Mouse (Mus musculus) midbrain, embryonic 12.5 days (tissue): ENCODE results near the gene Tm9sf2. TPM values are rescaled to one million over a fixed set of nuclear protein-coding genes. Genes with fewer than 3 reads are reported as not detected.
"Not testable (repeated sequence)": the region's sequence is repeated elsewhere in the genome, so short reads cannot be mapped to it uniquely, and the experiment has no call there.

Source experiments
- ATAC-seq: fragments of 200-750 bp; cut with Nextera tagmentation; 2 replicates; pipeline ENCODE4 v1.8.0; 2017; ENCODE audit warnings: low read depth, moderate TSS enrichment, moderate library complexity; ENCODE audit not compliant: low FRiP score
- H3K27ac ChIP-seq: fragments of 300-500 bp; sonication (generic); replicated peaks from 2 replicates; pipeline ENCODE4 v1.5.1; 2016; ENCODE audit warnings: mild to moderate bottlenecking
- H3K27me3 ChIP-seq: fragments of 300-500 bp; sonication (generic); 2 replicates; pipeline ENCODE4 v1.6.1; 2016; ENCODE audit warnings: mild to moderate bottlenecking
- H3K36me3 ChIP-seq: fragments of 300-500 bp; sonication (generic); 2 replicates; pipeline ENCODE4 v1.6.1; 2016
- H3K4me1 ChIP-seq: fragments of 300-500 bp; sonication (generic); 2 replicates; pipeline ENCODE4 v1.6.1; 2016
- H3K4me2 ChIP-seq: fragments of 300-500 bp; sonication (generic); replicated peaks from 2 replicates; pipeline ENCODE4 v1.6.1; 2016; ENCODE audit warnings: mild to moderate bottlenecking, moderate library complexity
- H3K4me3 ChIP-seq: fragments of 300-500 bp; sonication (generic); 2 replicates; pipeline ENCODE4 v1.5.1; 2016; ENCODE audit warnings: mild to moderate bottlenecking
- H3K9ac ChIP-seq: fragments of 300-500 bp; sonication (generic); replicated peaks from 2 replicates; pipeline ENCODE4 v1.6.1; 2016; ENCODE audit warnings: mild to moderate bottlenecking, moderate library complexity
- H3K9me3 ChIP-seq: fragments of 300-500 bp; sonication (generic); 2 replicates; pipeline ENCODE4 v1.6.1; 2016; ENCODE audit warnings: mild to moderate bottlenecking
- WGBS: fragments of 180-500 bp; shearing (Covaris S2); methylation state at CpG from one replicate; pipeline ENCODE4 v1.1.7; 2016; 5-methylcytosine and 5-hydroxymethylcytosine counted together
- polyA plus RNA-seq: library from polyadenylated mRNA; unstranded; fragments of >200 nt; fragmentation: Nextera tagmentation; extraction: Ambion mirVana; gene quantifications from 2 replicates; pipeline ENCODE4 v1.2.1, GENCODE M21; 2016

Tm9sf2 gene
- polyA plus RNA-seq = 120 and 122 TPM in 2 replicates

DNA sequence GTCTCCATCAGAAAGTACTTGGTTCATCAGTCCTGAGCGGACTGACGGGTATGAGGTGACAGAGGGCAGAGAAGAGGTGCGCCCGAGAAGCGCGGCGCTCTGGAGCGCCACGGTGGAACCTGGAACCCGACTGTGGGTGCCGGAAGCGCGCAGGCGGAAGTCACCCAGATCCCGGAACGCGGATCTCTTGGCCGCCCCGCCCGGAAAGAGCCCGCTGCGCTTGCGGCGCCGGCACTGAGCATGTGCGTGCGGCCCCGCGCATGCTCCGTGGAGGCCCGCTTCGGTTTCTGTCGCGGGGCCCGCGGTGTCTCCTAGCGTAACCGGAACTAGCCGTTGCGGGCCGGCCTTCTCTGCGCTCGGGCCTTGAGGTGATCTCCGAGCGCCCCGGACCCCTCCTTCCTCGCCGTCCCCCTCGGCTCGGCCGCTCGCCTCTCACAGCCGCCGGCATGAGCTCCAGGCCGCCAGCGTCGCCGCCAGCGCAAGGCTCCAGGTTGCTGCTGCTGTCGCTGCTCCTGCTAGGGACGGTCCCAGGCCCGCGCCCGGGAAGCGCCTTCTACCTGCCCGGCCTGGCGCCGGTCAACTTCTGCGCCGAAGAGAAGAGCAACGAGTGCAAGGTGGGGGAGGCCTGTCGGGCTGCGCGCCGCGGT lies at the start of gene Tm9sf2:
TSS of gene Tm9sf2 (plus strand) at position 217 of the 647 bp plus-strand sequence.
- H3K4me1 ChIP-seq = peaks cover 30% of the 10 kb centered on the region
- no peaks in the 10 kb centered on the region for H3K9me3 ChIP-seq
- under 1% methylated on average over 68 of the region's 76 CpGs for WGBS
- H3K4me3 ChIP-seq = peak within 1 kb of the TSS; percentile 99
- peak within 1 kb of the TSS; percentile 78 for H3K4me2 ChIP-seq
- H3K9ac ChIP-seq = peak within 1 kb of the TSS; percentile 96
- H3K36me3 ChIP-seq = no peaks in the 10 kb centered on the region
- H3K27ac ChIP-seq = peak within 1 kb of the TSS; percentile 94
- ATAC-seq = peak; percentile 95
- no peaks in the 10 kb centered on the region for H3K27me3 ChIP-seq

DNA sequence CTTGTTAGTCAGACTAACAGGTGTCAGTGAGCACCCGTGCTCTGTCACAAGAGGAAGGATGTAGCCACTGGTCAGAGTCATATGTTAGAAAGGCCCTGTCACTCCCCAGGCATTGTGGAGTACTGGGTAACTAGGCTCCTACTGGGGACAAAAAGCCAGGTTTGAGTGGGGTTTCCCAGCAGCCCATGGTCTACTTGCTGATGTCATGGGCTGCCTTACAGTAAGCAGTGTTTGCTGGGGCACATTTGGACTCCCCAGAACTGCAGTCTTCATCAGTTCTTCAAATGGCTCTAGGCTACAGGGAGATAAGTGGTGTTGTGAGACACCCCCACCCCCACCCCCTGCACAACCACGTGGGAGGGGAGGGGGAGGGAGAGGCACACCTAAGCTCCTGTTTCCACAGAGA lies 48.9 kb upstream of the Tm9sf2 start:
- H3K27me3 ChIP-seq = no peaks in the 10 kb centered on the region
- H3K9ac ChIP-seq = no peak overlapping the region
- no peaks in the 10 kb centered on the region for H3K9me3 ChIP-seq
- WGBS = 58% methylated on average over 2 of the region's 2 CpGs
- no peak overlapping the region for H3K4me2 ChIP-seq
- ATAC-seq = no peak
- no peak overlapping the region for H3K4me3 ChIP-seq
- no peaks in the 10 kb centered on the region for H3K36me3 ChIP-seq
- H3K27ac ChIP-seq = no peak overlapping the region
- H3K4me1 ChIP-seq = no peaks in the 10 kb centered on the region

DNA sequence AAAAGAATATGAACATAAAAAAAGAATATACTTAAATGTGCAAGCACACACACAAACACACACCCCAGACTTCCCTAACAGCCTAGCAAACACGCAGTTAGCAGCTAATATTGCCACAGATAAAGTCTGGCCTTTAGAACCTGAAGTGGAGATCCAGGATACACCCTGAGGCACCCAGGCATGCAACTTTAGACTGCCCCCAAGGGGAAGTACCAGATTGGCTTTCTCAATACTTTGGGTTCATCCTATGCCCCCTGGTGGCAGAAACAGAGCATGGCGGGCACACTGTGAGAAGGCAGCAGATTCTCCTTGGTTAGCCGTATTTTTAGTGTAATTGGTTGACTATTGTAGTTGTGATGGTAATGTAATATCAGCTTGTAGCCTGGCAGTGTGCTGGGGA lies 46.2 kb upstream of the Tm9sf2 start:
- 12% methylated on average over 3 of the region's 3 CpGs for WGBS
- H3K36me3 ChIP-seq = no peaks in the 10 kb centered on the region
- H3K4me3 ChIP-seq = no peak overlapping the region
- H3K9ac ChIP-seq = no peak overlapping the region
- no peaks in the 10 kb centered on the region for H3K9me3 ChIP-seq
- H3K27me3 ChIP-seq = no peaks in the 10 kb centered on the region
- no peak overlapping the region for H3K4me2 ChIP-seq
- 0 out of 2 replicates have a peak, but pooled peaks have one; percentile 11 for ATAC-seq
- H3K4me1 ChIP-seq = no peaks in the 10 kb centered on the region
- no peak overlapping the region for H3K27ac ChIP-seq

DNA sequence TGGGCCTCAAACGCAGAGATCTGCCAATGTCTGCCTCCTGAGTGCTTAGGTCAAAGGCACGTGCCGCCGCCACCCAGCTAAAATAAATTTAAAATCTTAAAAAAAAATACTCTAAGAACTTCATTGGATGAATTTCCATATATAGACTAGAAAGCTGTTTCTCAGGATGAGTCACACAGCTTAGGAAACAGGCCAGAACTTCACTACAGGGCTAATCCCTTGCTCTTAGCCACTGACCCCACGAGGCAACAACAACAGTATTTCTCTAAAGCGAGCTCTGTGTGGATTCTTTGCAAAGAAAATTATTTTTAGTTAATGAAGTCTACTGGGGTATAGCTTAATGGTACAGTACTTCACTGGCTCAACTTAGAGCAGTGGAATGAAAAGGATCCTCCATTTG lies 45.5 kb upstream of the Tm9sf2 start:
- no peak overlapping the region for H3K27ac ChIP-seq
- H3K9me3 ChIP-seq = no peaks in the 10 kb centered on the region
- 91% methylated on average over 6 of the region's 6 CpGs for WGBS

DNA sequence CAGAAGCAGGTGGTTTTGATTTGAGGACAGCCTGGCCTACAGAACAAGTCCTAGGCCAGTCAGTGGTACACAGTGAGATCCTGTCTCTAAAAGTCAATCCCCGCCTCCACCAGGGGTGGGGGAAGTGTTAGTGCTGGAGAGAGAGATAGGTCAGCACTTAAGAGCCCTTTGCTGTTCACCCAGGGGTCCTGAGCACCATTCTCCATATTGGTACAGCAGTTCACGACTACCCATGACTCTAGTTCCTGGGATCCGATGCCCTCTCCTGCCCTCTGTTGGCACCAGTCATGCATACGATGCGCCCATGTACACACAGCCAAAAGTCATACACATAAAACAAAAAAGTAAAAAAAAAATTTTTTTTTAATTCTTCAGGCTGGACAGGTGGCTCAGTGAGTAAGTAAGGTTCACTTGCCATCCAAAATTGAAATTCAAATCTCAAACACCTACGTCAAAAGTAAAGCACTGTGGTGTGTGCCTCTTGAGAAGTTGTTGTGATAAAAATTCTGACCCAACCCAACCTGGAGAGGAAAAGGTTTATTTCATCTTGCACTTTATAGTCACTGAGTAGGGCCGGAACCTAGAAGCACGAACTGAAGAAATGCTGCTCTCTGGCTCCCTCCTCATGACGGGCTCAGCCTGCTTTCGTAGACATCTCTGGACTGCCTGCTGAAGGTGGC lies 44.3 kb upstream of the Tm9sf2 start:
- H3K9me3 ChIP-seq = no peaks in the 10 kb centered on the region
- 74% methylated on average over 10 of the region's 10 CpGs for WGBS
- H3K27me3 ChIP-seq = no peaks in the 10 kb centered on the region
- no peaks in the 10 kb centered on the region for H3K36me3 ChIP-seq
- no peak overlapping the region for H3K9ac ChIP-seq
- no peak for ATAC-seq
- H3K4me3 ChIP-seq = no peak overlapping the region
- H3K27ac ChIP-seq = no peak overlapping the region
- no peaks in the 10 kb centered on the region for H3K4me1 ChIP-seq
- H3K4me2 ChIP-seq = no peak overlapping the region

More for the DNA sequence above, 45.5 kb upstream of the Tm9sf2 start:
- no peaks in the 10 kb centered on the region for H3K4me1 ChIP-seq
- no peaks in the 10 kb centered on the region for H3K27me3 ChIP-seq
- H3K9ac ChIP-seq = no peak overlapping the region
- no peak overlapping the region for H3K4me2 ChIP-seq
- no peak overlapping the region for H3K4me3 ChIP-seq
- ATAC-seq = no peak
- H3K36me3 ChIP-seq = no peaks in the 10 kb centered on the region

DNA sequence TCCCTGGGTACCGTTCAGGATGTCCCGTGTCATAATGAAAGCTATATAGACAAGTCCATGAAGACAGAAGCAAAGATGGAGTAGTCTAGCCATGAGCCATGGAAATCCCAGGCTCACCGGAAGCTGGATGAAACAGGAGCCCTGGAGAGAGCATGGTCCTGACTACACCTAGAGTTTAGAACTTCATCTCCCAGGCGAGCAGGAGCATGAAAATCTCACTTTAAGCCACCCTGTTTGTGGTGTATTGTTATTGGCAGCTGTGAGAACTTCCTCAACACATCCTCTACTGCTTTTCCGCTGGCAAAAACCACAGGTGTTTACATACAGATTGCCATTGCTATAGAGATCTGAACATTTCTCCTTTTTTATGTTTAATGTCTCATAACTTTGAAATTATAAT lies 43.2 kb upstream of the Tm9sf2 start:
- H3K27me3 ChIP-seq = no peaks in the 10 kb centered on the region
- no peak overlapping the region for H3K4me3 ChIP-seq
- no peak overlapping the region for H3K9ac ChIP-seq
- H3K9me3 ChIP-seq = no peaks in the 10 kb centered on the region
- H3K4me1 ChIP-seq = no peaks in the 10 kb centered on the region
- WGBS = 87% methylated on average over 5 of the region's 5 CpGs
- H3K27ac ChIP-seq = no peak overlapping the region
- H3K36me3 ChIP-seq = no peaks in the 10 kb centered on the region
- no peak for ATAC-seq
- no peak overlapping the region for H3K4me2 ChIP-seq

DNA sequence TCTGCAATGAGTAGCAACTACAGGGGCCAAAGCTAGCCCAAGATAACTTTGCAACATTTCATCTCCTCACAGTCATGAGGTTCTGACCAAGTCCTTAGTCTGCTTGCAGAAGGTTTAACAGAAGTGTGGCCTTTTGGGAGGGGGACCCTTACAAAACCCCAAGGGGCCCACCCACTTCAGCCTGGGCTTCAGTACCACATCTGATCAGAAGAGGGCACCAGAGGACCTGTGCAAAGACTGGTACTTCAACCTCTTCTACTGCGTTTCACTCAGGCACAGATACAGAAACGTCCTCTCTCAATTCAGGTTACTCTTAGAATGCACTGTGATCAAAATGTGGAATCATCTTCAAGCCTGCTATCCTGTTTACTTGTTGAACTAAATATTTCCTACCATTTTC lies 42.3 kb upstream of the Tm9sf2 start:
- H3K4me3 ChIP-seq = no peak overlapping the region
- ATAC-seq = no peak
- H3K36me3 ChIP-seq = no peaks in the 10 kb centered on the region
- no peaks in the 10 kb centered on the region for H3K9me3 ChIP-seq
- 8% methylated on average over 2 of the region's 2 CpGs for WGBS
- H3K9ac ChIP-seq = no peak overlapping the region
- H3K27ac ChIP-seq = no peak overlapping the region
- no peaks in the 10 kb centered on the region for H3K27me3 ChIP-seq
- no peak overlapping the region for H3K4me2 ChIP-seq
- H3K4me1 ChIP-seq = no peaks in the 10 kb centered on the region

DNA sequence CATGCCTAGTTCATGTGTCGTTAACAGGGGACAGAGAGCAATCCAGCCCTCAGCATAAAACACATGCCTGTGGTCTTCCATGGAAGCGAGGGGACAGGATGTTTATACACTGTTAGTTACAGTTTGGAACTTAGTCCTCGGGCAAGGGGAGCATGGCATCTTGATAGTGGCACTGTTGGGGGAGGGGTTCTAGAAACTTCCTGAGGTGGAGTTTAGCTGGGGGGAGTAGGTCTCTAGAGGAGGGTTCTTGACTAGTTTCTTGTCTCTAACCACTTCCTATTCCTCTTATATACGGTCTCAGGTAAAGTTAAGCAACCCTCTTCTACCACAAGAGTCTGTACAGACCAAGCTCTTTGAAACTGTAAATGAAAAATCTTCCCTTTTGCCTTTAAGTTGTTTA lies 40.6 kb upstream of the Tm9sf2 start:
- H3K4me1 ChIP-seq = no peaks in the 10 kb centered on the region
- no peak for ATAC-seq

DNA sequence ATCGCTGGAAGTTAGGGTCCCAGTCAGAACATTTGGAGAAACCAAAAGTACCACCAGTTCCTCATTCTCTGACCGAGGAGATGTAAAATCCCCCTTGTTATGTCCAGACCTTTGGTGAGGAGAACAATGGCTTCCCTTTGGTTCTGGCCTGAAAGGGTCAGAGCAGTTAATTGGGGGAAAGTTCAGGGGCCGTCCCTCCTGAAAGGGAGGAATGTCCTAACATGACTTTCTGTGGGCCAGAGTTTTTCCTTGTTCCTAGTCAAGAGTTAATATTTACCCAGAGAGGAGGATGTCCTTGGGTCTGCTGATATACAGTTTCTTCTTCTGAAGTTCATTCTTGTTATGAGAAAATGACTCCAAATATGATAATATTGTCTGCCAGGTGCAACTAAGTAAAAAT lies 38.8 kb upstream of the Tm9sf2 start:
- ATAC-seq, H3K4me1 ChIP-seq, H3K27me3 ChIP-seq, H3K9me3 ChIP-seq, H3K27ac ChIP-seq, H3K4me2 ChIP-seq, H3K4me3 ChIP-seq, H3K36me3 ChIP-seq, H3K9ac ChIP-seq: not testable (repeated sequence)
- WGBS = 47% methylated on average over 3 of the region's 3 CpGs

More for the DNA sequence above, 40.6 kb upstream of the Tm9sf2 start:
- Histone ChIP-seq H3K9ac (no peak overlapping the region), H3K4me2 (no peak overlapping the region), H3K27ac (no peak overlapping the region), H3K4me3 (no peak overlapping the region), H3K27me3 (no peaks in the 10 kb centered on the region), H3K36me3 (no peaks in the 10 kb centered on the region), H3K9me3 (no peaks in the 10 kb centered on the region)
- WGBS = 89% methylated on average over 4 of the region's 4 CpGs

DNA sequence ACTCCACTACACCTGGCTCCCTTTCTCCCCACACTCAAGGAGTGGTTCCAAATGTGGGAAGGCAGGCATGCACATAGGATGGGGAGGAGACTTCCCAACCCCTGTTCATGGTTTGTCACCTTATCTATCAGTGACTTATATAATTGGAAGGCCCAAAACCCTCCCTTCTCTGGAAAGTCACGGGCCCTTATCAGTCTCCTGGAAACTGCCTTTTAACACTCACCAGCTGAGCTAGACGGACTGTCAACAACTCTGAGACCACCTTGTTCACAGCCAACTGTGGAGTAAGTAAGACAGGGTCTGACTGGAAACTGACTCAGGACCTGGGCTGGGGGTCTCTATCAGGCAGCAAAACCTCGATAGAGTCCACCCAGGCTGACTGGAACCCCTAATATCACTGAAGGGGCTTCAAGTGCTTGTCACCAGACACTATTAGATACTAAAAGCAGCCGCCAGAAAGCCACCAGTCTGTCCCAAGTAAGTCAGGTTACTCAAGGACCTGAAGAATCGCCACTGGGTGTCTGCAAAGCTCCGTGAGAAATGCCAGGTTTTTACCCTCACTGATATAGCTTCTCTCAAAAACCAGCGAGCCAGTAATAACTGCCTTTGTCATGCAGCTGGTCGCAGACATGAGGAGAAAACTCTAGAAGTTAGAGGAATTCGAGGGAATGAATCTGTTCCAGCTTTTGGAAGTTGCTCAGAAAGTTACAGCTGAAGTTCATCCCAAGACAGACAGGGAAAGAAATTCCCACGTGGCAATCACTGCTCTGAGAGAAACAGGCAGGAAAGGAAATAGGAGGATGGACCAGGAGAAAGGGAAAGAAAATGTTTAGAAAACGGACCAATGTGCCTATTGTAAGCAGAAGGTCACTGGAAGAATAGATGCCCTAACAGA lies 37.8 kb upstream of the Tm9sf2 start:
- 70% methylated on average over 11 of the region's 11 CpGs for WGBS
- no peaks in the 10 kb centered on the region for H3K4me1 ChIP-seq
- H3K36me3 ChIP-seq = no peaks in the 10 kb centered on the region
- no peak overlapping the region for H3K4me2 ChIP-seq
- H3K9ac ChIP-seq = no peak overlapping the region
- H3K27me3 ChIP-seq = no peaks in the 10 kb centered on the region
- no peak overlapping the region for H3K4me3 ChIP-seq
- ATAC-seq = no peak
- no peak overlapping the region for H3K27ac ChIP-seq
- H3K9me3 ChIP-seq = no peaks in the 10 kb centered on the region

DNA sequence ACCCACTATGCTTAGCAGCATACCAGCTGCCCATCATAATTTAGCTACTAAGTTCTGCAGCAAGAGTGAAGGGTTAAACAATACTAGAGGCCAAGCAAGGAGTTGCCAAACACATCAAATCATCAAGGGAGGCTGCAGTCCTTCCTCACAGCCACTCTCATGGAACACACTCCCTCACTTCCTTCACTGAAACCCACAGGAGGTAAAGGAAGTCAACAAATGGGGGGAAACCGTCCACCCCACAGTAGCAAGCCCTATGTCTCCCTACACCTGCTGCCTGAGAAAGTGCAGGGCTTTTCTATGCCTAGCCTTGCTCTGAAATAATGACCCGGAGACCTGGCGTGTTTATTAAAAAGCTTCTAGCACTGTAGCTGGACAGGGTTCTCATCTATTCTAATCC lies 36.9 kb upstream of the Tm9sf2 start:
- no peaks in the 10 kb centered on the region for H3K9me3 ChIP-seq
- H3K4me3 ChIP-seq = no peak overlapping the region
- WGBS = 83% methylated on average over 3 of the region's 3 CpGs
- H3K36me3 ChIP-seq = no peaks in the 10 kb centered on the region
- no peak overlapping the region for H3K9ac ChIP-seq
- H3K4me2 ChIP-seq = no peak overlapping the region
- ATAC-seq = no peak
- no peaks in the 10 kb centered on the region for H3K4me1 ChIP-seq
- H3K27me3 ChIP-seq = no peaks in the 10 kb centered on the region
- no peak overlapping the region for H3K27ac ChIP-seq

DNA sequence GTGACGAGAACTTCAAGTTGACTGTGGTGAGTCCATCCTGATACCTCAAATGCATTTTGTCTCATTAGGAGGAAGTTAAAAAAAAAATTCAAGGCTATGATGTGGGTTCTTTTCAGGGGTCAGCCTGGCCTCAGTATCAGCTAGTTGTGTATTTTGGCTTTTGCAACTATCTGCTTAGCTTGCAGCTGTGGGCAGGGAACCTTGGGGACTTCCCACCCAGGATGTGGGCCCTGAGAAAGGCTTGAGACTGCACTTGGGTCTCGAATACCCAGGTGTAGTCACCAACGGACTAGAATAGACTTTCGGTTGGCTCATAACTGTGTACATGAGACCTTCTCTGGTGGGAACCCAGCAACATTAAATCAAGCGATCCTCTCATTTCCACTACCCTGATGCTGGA lies 33.4 kb upstream of the Tm9sf2 start:
- no peak for ATAC-seq
- H3K27ac ChIP-seq = no peak overlapping the region
- no peak overlapping the region for H3K9ac ChIP-seq
- no peaks in the 10 kb centered on the region for H3K9me3 ChIP-seq
- H3K4me1 ChIP-seq = no peaks in the 10 kb centered on the region
- no peak overlapping the region for H3K4me3 ChIP-seq
- 88% methylated on average over 5 of the region's 5 CpGs for WGBS
- no peak overlapping the region for H3K4me2 ChIP-seq
- H3K36me3 ChIP-seq = no peaks in the 10 kb centered on the region
- H3K27me3 ChIP-seq = no peaks in the 10 kb centered on the region
